Mouse (Mus musculus) erythroid progenitor cell, adult 5-6 weeks (primary cell): Measurements from ENCODE around the gene Cpb2. TPM values are rescaled to one million over a fixed set of nuclear protein-coding genes. Genes with fewer than 3 reads are reported as not detected.

Experiments
- total RNA-seq, 2 experiments: library from RNA; stranded (forward) in 1 of 2; stranded (reverse) in 1 of 2; fragments of 150-400 nt in 1 of 2; fragments of 186-747, 209-891 nt in 1 of 2; gene quantifications; 2 replicates each; pipeline versions ENCODE4 v1.2.3 to v1.2.4; 2015 to 2017; ENCODE audit warnings: low replicate concordance in 2 of 2

Cpb2 gene
- total RNA-seq, 2 experiments from 2014 or later, result not detected

Other genes with a start within 250 kb of the Cpb2 start
- gene Rubcnl, start 226.3 kb upstream of the Cpb2 start, total RNA-seq (2015; ENCODE audit: low replicate concordance), result 1.8 and 5.0 TPM in 2 replicates
- gene Rubcnl, start 226.3 kb upstream of the Cpb2 start, total RNA-seq (2017; ENCODE audit: low replicate concordance), result 1.3 and 2.6 TPM in 2 replicates
- not detected in 2 replicates for gene Lrrc63, start 111.4 kb upstream of the Cpb2 start, total RNA-seq (2015; ENCODE audit: low replicate concordance)
- gene Lrrc63, start 111.4 kb upstream of the Cpb2 start, total RNA-seq (2017; ENCODE audit: low replicate concordance), result not detected in 2 replicates
- 176 and 202 TPM in 2 replicates for gene Lcp1, start 111.2 kb upstream of the Cpb2 start, total RNA-seq (2015; ENCODE audit: low replicate concordance)
- 63.5 and 70.4 TPM in 2 replicates for gene Lcp1, start 111.2 kb upstream of the Cpb2 start, total RNA-seq (2017; ENCODE audit: low replicate concordance)
- gene Zc3h13, start 42.1 kb downstream of the Cpb2 start, total RNA-seq (2015; ENCODE audit: low replicate concordance), result 22.6 and 23.1 TPM in 2 replicates
- 30.1 and 32.3 TPM in 2 replicates for gene Zc3h13, start 42.1 kb downstream of the Cpb2 start, total RNA-seq (2017; ENCODE audit: low replicate concordance)
- not detected in 2 replicates for gene Siah3, start 213.7 kb downstream of the Cpb2 start, total RNA-seq (2015; ENCODE audit: low replicate concordance)
- gene Siah3, start 213.7 kb downstream of the Cpb2 start, total RNA-seq (2017; ENCODE audit: low replicate concordance), result not detected in 2 replicates